Mouse (Mus musculus) cerebellum, adult 2 months (tissue): ENCODE results near the gene Nacad. TPM values are rescaled to one million over a fixed set of nuclear protein-coding genes. Genes with fewer than 3 reads are reported as not detected.
"Not testable (repeated sequence)": the region's sequence is repeated elsewhere in the genome, so short reads cannot be mapped to it uniquely, and the experiment has no call there.

Experiments
- DNase-seq, 2 experiments: peaks; one replicate each; pipeline ENCODE4 v3.0.0; 2021
- H3K27ac ChIP-seq: fragments of 200-500 bp; 2 replicates; pipeline ENCODE4 v1.5.1; 2012; ENCODE audit warnings: low read length, control low read depth, inconsistent platforms; ENCODE audit not compliant: insufficient read depth
- H3K27me3 ChIP-seq: fragments of 200-500 bp; 2 replicates; pipeline ENCODE4 v1.6.1; 2012; ENCODE audit warnings: inconsistent platforms, mild to moderate bottlenecking, low read length, moderate library complexity; ENCODE audit not compliant: control insufficient read depth, insufficient read depth
- H3K4me1 ChIP-seq: fragments of 200-500 bp; 2 replicates; pipeline ENCODE4 v1.6.1; 2011; ENCODE audit warnings: low read length; ENCODE audit not compliant: control insufficient read depth, insufficient read depth
- H3K4me3 ChIP-seq: fragments of 200-500 bp; replicated peaks from 2 replicates; pipeline ENCODE3; 2011; ENCODE audit warnings: mild to moderate bottlenecking, low read depth, low read length, control low read depth; ENCODE audit not compliant: insufficient read depth
- CTCF ChIP-seq: fragments of 200-500 bp; IDR thresholded peaks from 2 replicates; pipeline ENCODE4 v1.5.1; 2011; ENCODE audit warnings: low read depth, mild to moderate bottlenecking, control low read depth, low read length, moderate library complexity, borderline replicate concordance; ENCODE audit not compliant: insufficient read depth
- POLR2A ChIP-seq: fragments of 200-500 bp; IDR thresholded peaks from 2 replicates; pipeline ENCODE4 v1.6.1; 2011; ENCODE audit warnings: low read length, control low read depth, borderline replicate concordance; ENCODE audit not compliant: insufficient read depth
- WGBS: fragments of 180-500 bp; shearing (Covaris S2); methylation state at CpG from one replicate; pipeline ENCODE4 v1.1.7; 2018; 5-methylcytosine and 5-hydroxymethylcytosine counted together
- polyA plus RNA-seq: library from polyadenylated mRNA; depleted of rRNA; stranded (reverse); fragments of >200 nt; gene quantifications from 2 replicates; pipeline ENCODE4 v1.2.3, GENCODE M21; 2012; rRNA removed

Gene Nacad
- polyA plus RNA-seq = 70.0 and 94.4 TPM in 2 replicates

DNA sequence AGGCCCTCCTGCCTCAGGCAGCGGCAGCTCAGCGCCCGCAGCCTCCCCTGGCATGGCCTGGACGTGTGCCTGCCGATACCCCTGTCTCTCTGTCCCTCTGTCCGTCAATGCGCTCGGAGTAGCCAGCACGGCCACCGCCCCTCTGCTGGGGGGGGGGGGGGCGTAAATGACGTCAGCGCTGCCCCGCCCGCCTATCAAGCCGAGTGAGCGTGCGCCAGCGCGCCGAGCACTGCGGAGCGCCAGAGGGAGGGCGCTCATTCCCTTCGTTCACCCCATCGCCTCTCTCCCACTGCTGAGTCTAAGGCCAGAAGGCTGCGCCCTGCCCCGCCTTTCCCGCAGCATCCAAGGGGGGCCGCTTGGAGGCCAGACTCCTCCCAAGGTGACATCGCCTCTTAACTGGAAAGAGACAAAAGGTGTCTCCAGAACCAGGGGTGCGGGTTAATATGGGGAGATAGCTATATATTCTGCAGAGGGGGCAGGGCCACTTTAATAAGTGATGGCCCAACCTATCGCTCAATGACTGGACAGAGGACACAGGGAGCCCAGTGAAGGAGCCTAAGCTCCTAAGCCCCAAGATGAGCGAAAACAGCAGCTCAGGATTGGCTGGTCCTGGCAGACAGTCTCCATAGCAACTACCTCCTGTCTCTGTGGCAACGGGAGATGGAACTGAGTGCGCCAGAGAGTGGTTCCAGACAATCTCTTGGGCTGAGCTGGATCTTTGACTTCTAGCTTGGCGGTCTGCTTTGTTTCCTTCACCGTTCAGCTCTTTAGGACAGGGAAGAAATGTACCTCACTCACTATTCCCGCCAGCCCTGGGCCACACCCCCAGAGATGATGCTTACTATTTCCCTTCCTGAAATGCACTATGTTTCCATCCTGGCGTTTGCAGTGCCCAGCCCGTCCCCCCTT is at the start of gene Nacad:
Gene Nacad, minus strand, starts transcription at position 563 of the 909 bp plus-strand sequence.
- TF ChIP-seq CTCF (no peak), POLR2A (peak; percentile 79; the same call in 1 of the 2 replicates)
- WGBS = under 1% methylated on average over 38 of the region's 41 CpGs
- no peaks in the 10 kb centered on the region for H3K27me3 ChIP-seq
- H3K4me3 ChIP-seq = peak within 1 kb of the TSS; percentile 63
- peak; percentile 87 to 90 for DNase-seq
- H3K27ac ChIP-seq = peak within 1 kb of the TSS; percentile 88
- peaks cover 9% of the 10 kb centered on the region for H3K4me1 ChIP-seq

DNA sequence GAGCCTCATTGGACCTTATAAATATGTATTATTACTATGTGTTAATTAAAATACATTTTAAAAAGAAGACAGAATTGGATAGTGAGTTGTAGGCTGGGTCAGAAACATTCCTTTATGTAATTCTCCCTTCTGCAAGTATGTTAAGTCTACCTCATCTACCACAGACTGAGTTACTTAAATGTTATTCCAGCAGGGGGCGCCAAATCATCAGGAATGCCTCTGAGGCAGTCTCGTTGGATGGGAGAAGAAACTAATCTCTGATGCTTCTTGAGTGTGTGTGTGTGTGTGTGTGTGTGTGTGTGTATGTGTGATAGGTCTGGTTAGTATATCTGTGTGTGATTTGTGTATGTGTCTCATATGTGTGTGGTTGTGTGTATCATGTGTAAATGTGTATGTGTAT is 49.0 kb upstream of the Nacad start:
- TF ChIP-seq POLR2A (no peak), CTCF (peak; percentile 91)
- Histone ChIP-seq H3K4me1 (peaks cover 13% of the 10 kb centered on the region), H3K4me3 (no peak overlapping the region), H3K27ac (no peak overlapping the region), H3K27me3 (no peaks in the 10 kb centered on the region)
- DNase-seq = peak; percentile 81 to 83
- 0% methylated on average over 2 of the region's 2 CpGs for WGBS

DNA sequence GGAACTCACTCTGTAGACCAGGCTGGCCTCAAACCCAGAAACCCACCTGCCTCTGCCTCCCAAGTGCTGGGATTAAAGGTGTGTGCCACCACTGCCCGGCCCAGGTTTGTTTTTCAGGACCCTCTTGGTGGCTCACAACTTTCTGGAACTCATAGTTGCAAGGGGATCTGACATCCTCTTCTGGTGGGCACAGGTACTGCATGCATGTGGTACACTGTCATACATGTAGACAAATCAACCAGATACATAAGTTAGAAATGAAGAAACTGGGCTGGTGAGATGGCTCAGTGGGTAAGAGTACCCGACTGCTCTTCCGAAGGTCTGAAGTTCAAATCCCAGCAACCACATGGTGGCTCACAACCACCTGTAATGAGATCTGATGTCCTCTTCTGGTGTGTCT is 47.1 kb upstream of the Nacad start:
- not testable (repeated sequence) for H3K27me3 ChIP-seq, DNase-seq, H3K4me1 ChIP-seq, H3K27ac ChIP-seq, H3K4me3 ChIP-seq
- WGBS = 78% methylated on average over 3 of the region's 3 CpGs

DNA sequence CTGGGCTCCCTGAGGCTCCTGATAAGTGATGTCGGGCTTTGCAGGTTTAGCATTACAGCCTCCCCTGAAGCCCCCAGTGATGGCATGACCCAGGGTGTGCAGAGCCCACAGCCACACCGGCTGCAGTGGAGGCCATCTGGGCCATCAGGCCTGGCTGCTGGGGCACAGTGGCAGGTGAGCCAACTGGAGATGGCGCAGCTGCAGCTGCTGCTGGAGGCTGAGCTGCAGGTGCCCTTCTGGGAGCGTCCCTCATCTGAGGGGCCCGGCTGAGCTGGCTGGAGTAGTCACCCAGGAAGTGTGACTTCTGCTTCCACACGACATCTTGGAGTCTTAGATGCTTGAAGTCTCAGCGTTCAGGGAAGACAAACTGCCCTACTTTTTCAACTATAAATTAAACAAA is 44.7 kb upstream of the Nacad start:
- no peak overlapping the region for H3K4me3 ChIP-seq
- no peak overlapping the region for H3K27ac ChIP-seq
- no peak for DNase-seq
- TF ChIP-seq POLR2A (no peak), CTCF (no peak)
- 60% methylated on average over 7 of the region's 7 CpGs for WGBS
- no peaks in the 10 kb centered on the region for H3K27me3 ChIP-seq
- peaks cover 3% of the 10 kb centered on the region; the same call in 1 of the 2 replicates for H3K4me1 ChIP-seq

DNA sequence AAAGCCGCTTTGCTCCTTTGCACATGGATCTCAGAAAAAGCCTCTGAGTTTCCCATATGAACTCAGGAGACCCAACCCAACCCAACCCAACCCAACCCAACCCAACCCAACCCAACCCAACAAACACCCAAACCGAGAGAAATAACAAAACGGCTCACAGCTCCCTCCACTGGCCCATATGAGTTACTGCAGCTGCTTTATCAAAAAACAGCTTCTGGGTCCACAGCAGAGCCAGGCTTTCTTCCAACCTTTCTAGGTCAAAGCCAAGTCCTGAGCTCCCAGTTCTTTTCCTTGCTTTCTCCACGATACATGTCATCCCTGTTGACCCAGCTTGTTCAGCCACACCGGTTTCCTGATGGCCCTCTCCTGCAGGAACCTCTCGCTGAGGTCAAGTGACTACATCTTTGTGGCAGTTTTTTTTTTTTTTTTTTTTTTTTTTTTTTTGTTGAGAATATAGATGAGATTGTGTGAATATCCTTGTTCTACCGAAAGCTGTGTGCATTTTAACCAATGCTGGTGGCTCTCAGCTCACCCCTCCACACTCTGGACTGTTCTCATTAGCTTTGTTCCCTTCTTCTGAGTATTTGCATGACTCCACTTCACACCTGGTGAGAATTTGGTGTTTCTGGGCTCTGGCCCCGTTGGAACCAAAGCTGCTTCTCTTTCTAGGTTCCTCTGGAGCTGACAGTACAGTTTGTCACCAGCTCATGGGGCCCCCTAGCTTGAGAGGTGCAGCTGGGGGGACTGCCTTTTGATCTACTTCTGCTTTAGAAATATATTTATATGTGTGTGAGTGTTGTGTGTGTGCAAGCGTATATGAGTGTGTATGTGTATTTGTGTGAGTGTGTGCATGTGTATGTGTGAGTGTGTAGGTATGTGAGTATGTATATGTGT is 42.2 kb upstream of the Nacad start:
- H3K4me3 ChIP-seq = no peak overlapping the region
- no peak overlapping the region for H3K27ac ChIP-seq
- TF ChIP-seq POLR2A = no peak
- TF ChIP-seq CTCF = no peak; the same call in 1 of the 2 replicates
- H3K4me1 ChIP-seq = no peaks in the 10 kb centered on the region
- DNase-seq = peak in 1 of 2 experiments; percentile 33
- H3K27me3 ChIP-seq = no peaks in the 10 kb centered on the region
- 54% methylated on average over 9 of the region's 9 CpGs for WGBS

DNA sequence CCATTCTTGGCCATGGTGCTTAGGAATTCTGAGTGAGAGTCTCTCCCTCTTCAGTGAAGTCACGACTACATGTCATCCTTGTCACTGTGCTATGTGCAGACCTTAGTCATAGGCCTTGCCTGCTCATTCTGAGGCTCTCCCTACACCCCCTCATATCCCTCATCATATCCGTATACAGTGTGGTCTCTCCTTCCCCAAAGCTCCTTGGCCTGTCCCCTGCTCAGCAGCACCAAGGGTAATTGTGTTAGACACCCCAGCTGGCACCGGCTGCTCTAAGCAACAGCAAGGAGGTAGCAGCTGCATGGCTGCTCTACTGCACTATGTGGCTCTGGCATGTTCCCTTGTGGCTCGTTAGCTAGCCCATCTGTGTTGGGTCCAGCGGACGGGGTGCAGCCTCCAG is 38.7 kb upstream of the Nacad start:
- no peak for TF ChIP-seq CTCF

DNA sequence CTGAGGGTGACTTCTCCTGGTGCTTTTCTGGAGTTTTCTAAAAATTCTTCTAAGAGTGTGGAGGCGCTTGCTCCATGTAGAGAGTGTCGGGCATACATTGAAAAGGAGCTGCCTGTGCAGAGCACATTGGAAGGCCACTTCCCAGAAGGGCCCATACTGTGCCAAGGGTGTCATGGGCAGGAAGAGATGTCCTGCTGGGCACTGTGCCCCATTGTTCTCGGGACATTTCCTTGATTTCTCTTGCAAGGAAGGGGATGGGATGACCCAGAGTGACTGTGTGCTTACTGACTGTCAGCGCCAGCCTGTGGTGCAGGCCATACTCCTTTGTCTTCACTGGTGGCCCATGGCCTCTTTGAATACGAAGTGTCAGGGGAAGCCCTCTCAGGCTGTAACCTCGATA is 33.2 kb upstream of the Nacad start:
- Histone ChIP-seq H3K4me3 (no peak overlapping the region), H3K4me1 (no peaks in the 10 kb centered on the region), H3K27me3 (no peaks in the 10 kb centered on the region), H3K27ac (no peak overlapping the region)
- whole genome bisulfite sequencing = 63% methylated on average over 6 of the region's 6 CpGs
- TF ChIP-seq CTCF = no peak
- no peak for TF ChIP-seq POLR2A
- no peak for DNase-seq

More for the DNA sequence above, 38.7 kb upstream of the Nacad start:
- H3K4me3 ChIP-seq = no peak overlapping the region
- no peaks in the 10 kb centered on the region for H3K27me3 ChIP-seq
- no peaks in the 10 kb centered on the region for H3K4me1 ChIP-seq
- H3K27ac ChIP-seq = no peak overlapping the region
- WGBS = 45% methylated on average over 6 of the region's 6 CpGs
- no peak for DNase-seq

DNA sequence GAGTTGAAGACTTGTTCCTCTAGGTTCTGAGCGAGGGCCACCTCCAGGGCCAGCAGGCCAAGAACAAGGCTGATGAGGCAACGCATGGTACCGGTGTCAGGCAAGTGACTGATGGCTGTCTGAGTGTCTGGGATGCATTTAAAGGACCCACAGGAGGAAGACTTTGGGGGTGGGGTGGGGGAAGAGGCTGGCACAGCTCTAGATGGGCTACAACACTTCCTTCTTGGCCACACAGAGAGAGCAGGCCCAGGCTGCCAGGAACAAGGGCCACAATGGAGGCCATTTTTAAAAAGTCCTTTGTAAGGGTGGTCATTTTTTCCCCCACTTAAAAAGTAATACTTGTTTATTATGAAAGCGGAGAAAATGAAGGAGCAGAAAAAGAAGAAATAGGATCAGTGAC is 32.7 kb upstream of the Nacad start, which contains the start of gene Wap:
Gene Wap, minus strand, starts transcription at position 101 of the 400 bp plus-strand sequence.
- 93% methylated on average over 4 of the region's 4 CpGs for WGBS

More for the DNA sequence above, 32.7 kb upstream of the Nacad start, which contains the start of gene Wap:
- no peak for DNase-seq
- Histone ChIP-seq H3K27ac (no peak within 1 kb of the TSS), H3K4me3 (no peak within 1 kb of the TSS), H3K27me3 (no peaks in the 10 kb centered on the region), H3K4me1 (no peaks in the 10 kb centered on the region)
- no peak for TF ChIP-seq CTCF
- TF ChIP-seq POLR2A = no peak
